Mouse (Mus musculus) thymus, adult 2 months (tissue): ENCODE data around the gene Atp5mpl.

Experiments
- CTCF ChIP-seq: fragments of 200-500 bp; IDR thresholded peaks from 2 replicates; pipeline ENCODE4 v1.5.1; 2012; ENCODE audit warnings: mild to moderate bottlenecking, control low read depth, low read length, moderate library complexity, borderline replicate concordance; ENCODE audit not compliant: control insufficient read depth, poor library complexity, insufficient read depth; ENCODE audit errors: extremely low read depth
- POLR2A ChIP-seq: fragments of 200-500 bp; IDR thresholded peaks from 2 replicates; pipeline ENCODE4 v1.6.1; 2012; ENCODE audit warnings: mild to moderate bottlenecking, low read length, control low read depth, moderate library complexity; ENCODE audit not compliant: control insufficient read depth, poor library complexity, insufficient read depth; ENCODE audit errors: extremely low read depth

DNA sequence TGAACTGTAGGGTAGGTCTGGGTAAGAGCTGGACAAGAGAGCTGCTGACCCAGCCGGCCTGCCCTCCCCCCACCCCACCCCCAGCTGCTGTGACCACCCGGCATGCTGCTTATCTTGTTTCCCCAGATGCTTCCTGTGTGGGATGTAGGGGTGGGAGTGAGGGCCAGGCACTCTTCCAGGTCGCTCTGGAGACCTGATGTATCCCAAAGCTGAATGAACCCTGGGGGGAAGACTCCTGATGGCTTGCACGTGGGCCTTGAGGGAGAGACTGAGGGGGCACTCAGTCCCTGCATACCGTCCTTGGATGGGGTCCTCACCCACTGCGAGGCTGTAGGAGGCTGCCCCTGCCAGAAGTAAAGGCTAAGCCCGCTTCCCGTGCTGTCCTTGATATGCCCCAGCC lies 21.7 kb downstream of the Atp5mpl start:
- TF ChIP-seq CTCF (no peak), POLR2A (no peak)
